Comparison of ENCODE assay signal across 8 mouse cellular contexts in the genomic region with DNA sequence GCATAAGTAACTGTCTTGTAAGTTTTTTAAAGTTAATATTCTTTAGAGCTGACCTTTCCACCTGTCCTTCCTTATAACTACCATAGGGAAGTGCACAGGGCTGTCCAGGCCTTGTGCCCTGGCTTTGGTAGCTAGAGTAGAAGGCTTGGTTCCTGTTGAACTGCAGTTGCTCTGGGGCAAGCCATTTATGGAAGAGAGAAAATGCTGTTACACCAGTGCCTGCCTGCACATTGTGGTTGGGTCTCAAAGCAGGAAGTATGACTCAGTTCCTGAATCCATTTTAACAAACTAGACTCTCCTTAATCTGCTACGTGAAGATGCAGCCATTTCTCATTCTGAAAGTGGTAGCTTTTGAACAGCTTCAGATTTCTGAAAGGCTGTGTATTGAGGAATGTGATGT. TPM values are rescaled to one million over a fixed set of nuclear protein-coding genes. Genes with fewer than 3 reads are reported as not detected.
A peak's percentile ranks its signal among the peaks of the same experiment; 100 is the strongest.
DNase-seq lines count a peak whose midpoint lies in the region; ATAC-seq and TF ChIP-seq lines count a peak whose summit lies in the region.

No protein-coding gene starts in this region.

- H3K9ac ChIP-seq in heart, embryonic 15.5 days, result no peak overlapping the region
- H3K9ac ChIP-seq in limb, embryonic 14.5 days (ENCODE audit: low read depth, low read length, severe bottlenecking), result no peak overlapping the region
- no peak overlapping the region for H3K9ac ChIP-seq in hindbrain, embryonic 14.5 days

- 33% methylated on average over 1 of the region's 1 CpGs for WGBS in heart, embryonic 15.5 days
- 28% methylated on average over 1 of the region's 1 CpGs for WGBS in limb, embryonic 14.5 days
- 88% methylated on average over 1 of the region's 1 CpGs for WGBS in hindbrain, embryonic 14.5 days

- no peaks in the 10 kb centered on the region for H3K27me3 ChIP-seq in heart, embryonic 15.5 days
- no peaks in the 10 kb centered on the region for H3K27me3 ChIP-seq in limb, embryonic 14.5 days (ENCODE audit: control insufficient read depth, insufficient read depth, low read length)
- no peaks in the 10 kb centered on the region for H3K27me3 ChIP-seq in hindbrain, embryonic 14.5 days (ENCODE audit: control insufficient read depth, insufficient read depth, low read length)

- peak; percentile 74 for ATAC-seq in heart, embryonic 15.5 days (replicated peaks; ENCODE audit: insufficient number of reproducible peaks, insufficient read depth, low FRiP score, low read depth)
- ATAC-seq in limb, embryonic 14.5 days (ENCODE audit: low FRiP score, low read depth), result no peak
- no peak for ATAC-seq in hindbrain, embryonic 14.5 days (ENCODE audit: low FRiP score)

- peaks cover 45% of the 10 kb centered on the region for H3K4me1 ChIP-seq in heart, embryonic 15.5 days (replicated peaks)
- H3K4me1 ChIP-seq in limb, embryonic 14.5 days (ENCODE audit: control insufficient read depth, insufficient read depth, low read length), result no peaks in the 10 kb centered on the region
- H3K4me1 ChIP-seq in hindbrain, embryonic 14.5 days (replicated peaks; ENCODE audit: control insufficient read depth, insufficient read depth, low read length), result no peaks in the 10 kb centered on the region

- no peak overlapping the region for H3K4me3 ChIP-seq in heart, embryonic 15.5 days
- no peak overlapping the region for H3K4me3 ChIP-seq in limb, embryonic 14.5 days (replicated peaks; ENCODE audit: low read length)
- no peak overlapping the region for H3K4me3 ChIP-seq in hindbrain, embryonic 14.5 days (replicated peaks; ENCODE audit: low read length)

- peak; percentile 52 for DNase-seq in urinary bladder, postnatal 14 days (ENCODE audit: low spot score)
- no peak for DNase-seq in urinary bladder, postnatal 4 days (ENCODE audit: low spot score in 2 of 2)
- DNase-seq in limb, embryonic 14.5 days (ENCODE audit: low spot score), result peak; percentile 41
- DNase-seq in natural killer cell, adult 2 months (ENCODE audit: low spot score in 2 of 2), result peak; percentile 71 to 76
- DNase-seq in adipocyte (ENCODE audit: low spot score), result no peak
- DNase-seq in hindbrain, embryonic 14.5 days (ENCODE audit: low spot score), result no peak
- DNase-seq in cerebellum, adult 18-20 months, result no peak

- H3K4me2 ChIP-seq in heart, embryonic 15.5 days, result peak overlapping the region; percentile 9; the same call in 1 of the 2 replicates
- no peak overlapping the region for H3K4me2 ChIP-seq in limb, embryonic 14.5 days (replicated peaks; ENCODE audit: low read depth, low read length, severe bottlenecking)
- no peak overlapping the region for H3K4me2 ChIP-seq in hindbrain, embryonic 14.5 days (replicated peaks)

- H3K27ac ChIP-seq in heart, embryonic 15.5 days, result peak overlapping the region; percentile 74
- peak overlapping the region; percentile 45 for H3K27ac ChIP-seq in limb, embryonic 14.5 days (replicated peaks; ENCODE audit: low read depth, low read length)
- H3K27ac ChIP-seq in hindbrain, embryonic 14.5 days, result no peak overlapping the region

- no peak for TF ChIP-seq POLR2A in limb, embryonic 14.5 days (IDR thresholded peaks at IDR 0.05; ENCODE audit: borderline replicate concordance, extremely low read depth, insufficient read depth, insufficient read length)

- no peaks in the 10 kb centered on the region for H3K9me3 ChIP-seq in heart, embryonic 15.5 days (replicated peaks)
- no peaks in the 10 kb centered on the region for H3K9me3 ChIP-seq in limb, embryonic 14.5 days (ENCODE audit: control insufficient read depth, low read length)
- no peaks in the 10 kb centered on the region for H3K9me3 ChIP-seq in hindbrain, embryonic 14.5 days (ENCODE audit: control insufficient read depth, low read length)

- peaks cover 48% of the 10 kb centered on the region for H3K36me3 ChIP-seq in heart, embryonic 15.5 days
- peaks cover 66% of the 10 kb centered on the region for H3K36me3 ChIP-seq in limb, embryonic 14.5 days (ENCODE audit: control insufficient read depth, insufficient read depth, low read length)
- H3K36me3 ChIP-seq in hindbrain, embryonic 14.5 days (replicated peaks; ENCODE audit: control insufficient read depth, insufficient read depth), result peaks cover 59% of the 10 kb centered on the region

RNA-seq across cellular contexts. Expression of gene Arpc2, which starts 12.9 kb away (rescaled TPM):
- 406 and 413 TPM in 2 replicates for polyA plus RNA-seq in heart, embryonic 15.5 days (2015; fragmentation: Nextera tagmentation; extraction: Ambion mirVana)
- polyA plus RNA-seq in limb, embryonic 14.5 days (2012; rRNA removed), result 193 and 230 TPM in 2 replicates
- polyA plus RNA-seq in limb, embryonic 14.5 days (2014; fragmentation: Nextera tagmentation; extraction: Ambion mirVana), result 344 and 345 TPM in 2 replicates
- polyA plus RNA-seq in hindbrain, embryonic 14.5 days (2014; fragmentation: Nextera tagmentation; extraction: Ambion mirVana), result 324 and 329 TPM in 2 replicates

RNA-seq across cellular contexts. Expression of gene Gpbar1, which starts 29.6 kb away (rescaled TPM):
- polyA plus RNA-seq in heart, embryonic 15.5 days (2015; fragmentation: Nextera tagmentation; extraction: Ambion mirVana), result 0.13 and 0.34 TPM in 2 replicates
- polyA plus RNA-seq in limb, embryonic 14.5 days (2012; rRNA removed), result not detected in 2 replicates
- polyA plus RNA-seq in limb, embryonic 14.5 days (2014; fragmentation: Nextera tagmentation; extraction: Ambion mirVana), result 0.25 and 0.34 TPM in 2 replicates
- 0.19 TPM in 1 of 2 replicates, not detected in the other for polyA plus RNA-seq in hindbrain, embryonic 14.5 days (2014; fragmentation: Nextera tagmentation; extraction: Ambion mirVana)

RNA-seq across cellular contexts. Expression of gene Aamp, which starts 35.7 kb away (rescaled TPM):
- polyA plus RNA-seq in heart, embryonic 15.5 days (2015; fragmentation: Nextera tagmentation; extraction: Ambion mirVana), result 168 and 209 TPM in 2 replicates
- 174 and 181 TPM in 2 replicates for polyA plus RNA-seq in limb, embryonic 14.5 days (2012; rRNA removed)
- polyA plus RNA-seq in limb, embryonic 14.5 days (2014; fragmentation: Nextera tagmentation; extraction: Ambion mirVana), result 228 and 238 TPM in 2 replicates
- polyA plus RNA-seq in hindbrain, embryonic 14.5 days (2014; fragmentation: Nextera tagmentation; extraction: Ambion mirVana), result 188 and 201 TPM in 2 replicates

RNA-seq across cellular contexts. Expression of gene Pnkd, which starts 35.9 kb away (rescaled TPM):
- polyA plus RNA-seq in heart, embryonic 15.5 days (2015; fragmentation: Nextera tagmentation; extraction: Ambion mirVana), result 276 and 288 TPM in 2 replicates
- 63.9 and 70.7 TPM in 2 replicates for polyA plus RNA-seq in limb, embryonic 14.5 days (2012; rRNA removed)
- polyA plus RNA-seq in limb, embryonic 14.5 days (2014; fragmentation: Nextera tagmentation; extraction: Ambion mirVana), result 124 and 129 TPM in 2 replicates
- polyA plus RNA-seq in hindbrain, embryonic 14.5 days (2014; fragmentation: Nextera tagmentation; extraction: Ambion mirVana), result 146 and 149 TPM in 2 replicates

RNA-seq across cellular contexts. Expression of gene Cxcr1, which starts 54.4 kb away (rescaled TPM):
- not detected in 2 replicates for polyA plus RNA-seq in heart, embryonic 15.5 days (2015; fragmentation: Nextera tagmentation; extraction: Ambion mirVana)
- not detected in 2 replicates for polyA plus RNA-seq in limb, embryonic 14.5 days (2012; rRNA removed)
- not detected in 2 replicates for polyA plus RNA-seq in limb, embryonic 14.5 days (2014; fragmentation: Nextera tagmentation; extraction: Ambion mirVana)
- polyA plus RNA-seq in hindbrain, embryonic 14.5 days (2014; fragmentation: Nextera tagmentation; extraction: Ambion mirVana), result not detected in 2 replicates

Comparison
In these comparisons a context has a peak if more than half of its experiments do, and no peak if none do; other contexts are left out.
1. DNase-seq: peak in urinary bladder, postnatal 14 days (single experiment), limb, embryonic 14.5 days (single experiment) and natural killer cell, adult 2 months (2 of 2); none in urinary bladder, postnatal 4 days (0 of 2), adipocyte (single experiment), hindbrain, embryonic 14.5 days (single experiment) and cerebellum, adult 18-20 months (0 of 2).